Mouse (Mus musculus) C2C12 (cell line): ENCODE data around the gene Klhl35.

Experiments
- CTCF ChIP-seq: IDR thresholded peaks from one replicate; pipeline ENCODE4 v1.5.1; 2011; ENCODE audit not compliant: control insufficient read depth, insufficient read depth, insufficient read length
- MYOG ChIP-seq: IDR thresholded peaks from one replicate; pipeline ENCODE4 v1.6.1; 2011; ENCODE audit not compliant: control insufficient read depth, insufficient read length; ENCODE audit errors: extremely low read depth
- USF1 ChIP-seq: IDR thresholded peaks from one replicate; pipeline ENCODE4 v1.6.1; 2011; ENCODE audit warnings: low read depth, mild to moderate bottlenecking, control low read depth, moderate library complexity

GRCm38 (mm10) chr7:99474836-99475561 lies 9.2 kb downstream of the Klhl35 start:
- no peak for TF ChIP-seq CTCF
- no peak for TF ChIP-seq MYOG
- TF ChIP-seq USF1: no peak
